ENCODE assay signal across 23 mouse cellular contexts in genomic region chr6:142738637-142739036, GRCm38 (mm10). TPM values are rescaled to one million over a fixed set of nuclear protein-coding genes. Genes with fewer than 3 reads are reported as not detected.
"Had no signal": no experiment of that assay in that cellular context is flagged by ENCODE, and none has a peak within 500 bp of the region (broad histone marks: within the 10 kb centered on the region; RNA-seq: fewer than 3 reads in every experiment).

No protein-coding gene starts in this region.

- DNase-seq: forebrain, postnatal 0 days; gastrocnemius, postnatal 14 days; gastrocnemius, postnatal 36 days; heart, adult 11 months; heart, adult 2 months; heart, postnatal 14 days; heart, postnatal 36 days; kidney, adult 11 months; kidney, postnatal 14 days; layer of hippocampus, adult 9-11 months; layer of hippocampus, postnatal 36 days; left cerebral cortex, postnatal 4 days; lung, adult 18-20 months had no signal

- H3K27ac ChIP-seq: heart, adult 2 months; heart, embryonic 15.5 days; hindbrain, embryonic 13.5 days; hindbrain, embryonic 15.5 days; hindbrain, postnatal 0 days; limb, embryonic 13.5 days; limb, embryonic 15.5 days had no signal

- H3K27me3 ChIP-seq: heart, embryonic 13.5 days; heart, embryonic 15.5 days; hindbrain, embryonic 13.5 days; hindbrain, embryonic 15.5 days; limb, embryonic 15.5 days had no signal

- H3K36me3 ChIP-seq: heart, embryonic 13.5 days; heart, embryonic 15.5 days; hindbrain, embryonic 13.5 days; hindbrain, embryonic 15.5 days; limb, embryonic 13.5 days; limb, embryonic 15.5 days had no signal

- ATAC-seq: forebrain, postnatal 0 days; hindbrain, postnatal 0 days; intestine, embryonic 16.5 days had no signal

- H3K9ac ChIP-seq: forebrain, postnatal 0 days; heart, embryonic 13.5 days; heart, embryonic 15.5 days; hindbrain, embryonic 13.5 days; hindbrain, embryonic 15.5 days; limb, embryonic 13.5 days; limb, embryonic 15.5 days had no signal

- H3K4me1 ChIP-seq: heart, embryonic 15.5 days; hindbrain, embryonic 13.5 days; hindbrain, embryonic 15.5 days; limb, embryonic 13.5 days; limb, embryonic 15.5 days had no signal

- H3K9me3 ChIP-seq: heart, embryonic 13.5 days; heart, embryonic 15.5 days; hindbrain, embryonic 13.5 days; hindbrain, embryonic 15.5 days; limb, embryonic 13.5 days; limb, embryonic 15.5 days had no signal

- H3K4me3 ChIP-seq: heart, adult 2 months; heart, embryonic 13.5 days; heart, embryonic 15.5 days; hindbrain, embryonic 13.5 days; hindbrain, embryonic 15.5 days; limb, embryonic 13.5 days; limb, embryonic 15.5 days had no signal

- H3K4me2 ChIP-seq: heart, embryonic 11.5 days; heart, embryonic 13.5 days; heart, embryonic 15.5 days; hindbrain, embryonic 13.5 days; hindbrain, embryonic 15.5 days; limb, embryonic 13.5 days; limb, embryonic 15.5 days had no signal

RNA-seq across cellular contexts. Expression of gene Abcc9, which starts 36.5 kb away (rescaled TPM):
- total RNA-seq: hematopoietic stem cell, adult 5-6 weeks had no signal
